Mouse (Mus musculus): Measurements from ENCODE around the gene Pfkl.
"Not testable (repeated sequence)": the region's sequence is repeated elsewhere in the genome, so short reads cannot be mapped to it uniquely, and the experiment has no call there.

The Pfkl gene

GRCm38 (mm10) chr10:78009945-78010293 lies at the start of gene Pfkl:
Gene Pfkl, minus strand, starts transcription at chr10:78010083.
- DNase-seq (ENCODE audit: low spot score in 2 of 2) = no peak

- DNase-seq (ENCODE audit: low spot score in 2 of 2) = no peak
Observed at GRCm38 (mm10) chr10:78057056-78057455, 47.2 kb upstream of the Pfkl start.

DNA sequence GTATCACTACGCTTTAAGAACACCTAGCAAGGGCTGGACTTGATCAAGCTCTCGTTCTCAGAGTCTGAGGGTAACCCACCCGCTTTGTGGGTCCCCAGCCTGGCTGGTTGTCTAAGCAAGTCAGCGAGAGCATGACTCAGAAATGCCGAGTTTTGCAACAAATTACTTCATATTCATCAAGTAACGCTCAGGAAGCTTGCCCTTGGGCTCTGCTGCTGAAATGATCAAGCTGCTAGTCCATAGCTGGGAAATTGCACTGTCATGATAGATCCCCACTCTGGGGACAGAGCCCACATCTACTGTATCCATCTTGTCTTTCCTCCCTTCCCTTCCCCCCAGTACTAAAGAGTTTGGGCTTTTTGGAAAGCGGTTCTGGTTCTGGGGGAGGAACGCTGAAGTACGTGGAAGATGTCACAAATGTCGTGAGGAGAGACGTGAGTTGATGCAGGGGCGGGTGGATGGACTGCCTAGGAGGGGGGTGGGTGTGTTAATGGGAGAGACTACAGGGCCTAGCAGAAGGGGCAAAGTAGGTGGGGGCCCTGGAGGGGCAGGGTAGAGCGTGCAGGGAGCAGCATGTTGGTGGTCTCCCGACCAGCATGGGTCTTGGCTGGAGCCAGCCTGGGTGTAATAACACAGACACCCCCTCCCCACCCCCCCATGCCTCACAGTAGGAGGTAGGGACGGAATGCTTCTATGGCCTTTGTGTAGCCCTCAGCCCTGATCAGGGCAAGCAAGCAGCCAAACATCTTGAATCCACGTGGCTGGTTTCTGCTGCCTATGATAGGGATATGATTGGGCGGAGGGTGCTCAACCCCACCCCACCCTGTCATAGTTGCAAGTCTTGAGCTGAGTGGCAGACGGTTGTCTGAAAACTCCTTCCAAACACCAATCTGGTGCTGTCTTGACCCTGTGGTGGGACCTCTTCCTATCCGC lies 45.0 kb upstream of the Pfkl start:
- DNase-seq (ENCODE audit: low spot score in 2 of 2) = no peak

DNA sequence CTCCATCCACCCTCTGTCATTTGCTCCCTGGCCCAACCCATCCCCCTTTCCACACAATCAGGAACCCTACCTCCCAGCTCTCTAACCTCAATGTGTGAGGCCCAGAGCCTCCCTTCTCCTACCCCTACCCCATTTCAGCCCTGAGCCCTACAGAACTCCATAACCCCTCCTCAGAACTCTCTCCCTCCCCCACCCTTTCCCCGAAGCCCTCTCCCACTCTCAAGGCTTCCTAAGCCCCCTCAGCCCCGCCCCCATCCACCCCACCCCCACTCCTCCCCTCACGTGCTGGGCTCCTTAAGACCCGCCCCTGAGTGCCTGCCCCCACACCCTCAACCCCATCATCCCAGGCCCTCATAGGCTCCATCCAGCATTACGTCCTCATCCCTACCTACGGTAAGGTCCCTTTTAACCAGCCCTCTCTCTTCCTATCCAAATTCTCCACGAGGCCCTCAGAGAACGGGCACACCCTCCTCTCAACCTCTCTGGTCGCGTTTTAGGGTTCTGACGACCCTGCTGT lies 39.7 kb upstream of the Pfkl start:
- DNase-seq (ENCODE audit: low spot score in 2 of 2) = no peak

GRCm38 (mm10) chr10:78048061-78048730 lies 38.3 kb upstream of the Pfkl start:
- no peak for DNase-seq (ENCODE audit: low spot score in 2 of 2)

DNA sequence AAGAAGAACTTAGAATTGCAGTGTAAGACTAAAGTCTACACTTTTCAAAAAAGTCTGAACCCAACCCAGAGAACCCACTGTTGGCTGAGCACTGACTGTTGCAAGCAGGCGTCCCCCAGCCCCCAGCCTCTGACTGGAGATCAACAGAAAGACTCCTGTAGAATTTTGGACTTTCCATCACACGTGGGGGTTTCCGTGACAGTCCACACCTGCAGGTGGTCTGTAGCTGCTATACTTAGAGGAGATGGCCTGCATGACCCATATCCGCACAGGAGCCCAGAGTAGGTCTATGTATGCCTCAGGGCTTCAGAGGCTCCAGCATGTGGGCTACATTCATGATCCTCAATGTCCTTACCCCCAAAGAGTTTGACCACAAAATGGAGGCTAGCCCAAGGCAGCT lies 36.5 kb upstream of the Pfkl start:
- DNase-seq (ENCODE audit: low spot score in 2 of 2) = no peak

GRCm38 (mm10) chr10:78044531-78044930 lies 34.6 kb upstream of the Pfkl start:
- DNase-seq (ENCODE audit: low spot score in 2 of 2) = no peak

DNA sequence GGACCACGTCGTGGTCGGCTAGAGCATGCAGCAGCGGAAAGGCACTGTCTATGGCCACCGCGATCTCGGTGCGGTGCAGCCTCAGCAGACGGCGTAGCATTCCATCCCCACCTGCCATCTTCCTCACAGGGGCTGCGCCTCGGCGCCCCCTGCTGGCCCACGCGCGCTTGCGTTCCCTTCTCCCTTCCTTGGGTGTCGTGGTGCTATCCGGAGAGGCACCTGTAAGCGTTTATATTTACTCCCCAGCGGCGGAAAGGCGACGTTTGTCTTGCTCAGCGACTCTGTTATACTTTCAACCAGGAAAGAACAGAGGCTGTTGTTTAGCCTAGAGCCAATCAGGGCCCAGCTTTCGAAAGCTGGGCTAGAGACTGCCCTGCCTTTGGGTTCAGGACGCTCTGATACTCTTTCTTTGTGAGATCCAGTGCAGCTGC lies 33.5 kb upstream of the Pfkl start, which contains the start of gene Aire:
Aire (minus strand) TSS at position 205 of the 431 bp plus-strand sequence.
- peak; percentile 12 to 26 for DNase-seq (ENCODE audit: low spot score in 2 of 2)

DNA sequence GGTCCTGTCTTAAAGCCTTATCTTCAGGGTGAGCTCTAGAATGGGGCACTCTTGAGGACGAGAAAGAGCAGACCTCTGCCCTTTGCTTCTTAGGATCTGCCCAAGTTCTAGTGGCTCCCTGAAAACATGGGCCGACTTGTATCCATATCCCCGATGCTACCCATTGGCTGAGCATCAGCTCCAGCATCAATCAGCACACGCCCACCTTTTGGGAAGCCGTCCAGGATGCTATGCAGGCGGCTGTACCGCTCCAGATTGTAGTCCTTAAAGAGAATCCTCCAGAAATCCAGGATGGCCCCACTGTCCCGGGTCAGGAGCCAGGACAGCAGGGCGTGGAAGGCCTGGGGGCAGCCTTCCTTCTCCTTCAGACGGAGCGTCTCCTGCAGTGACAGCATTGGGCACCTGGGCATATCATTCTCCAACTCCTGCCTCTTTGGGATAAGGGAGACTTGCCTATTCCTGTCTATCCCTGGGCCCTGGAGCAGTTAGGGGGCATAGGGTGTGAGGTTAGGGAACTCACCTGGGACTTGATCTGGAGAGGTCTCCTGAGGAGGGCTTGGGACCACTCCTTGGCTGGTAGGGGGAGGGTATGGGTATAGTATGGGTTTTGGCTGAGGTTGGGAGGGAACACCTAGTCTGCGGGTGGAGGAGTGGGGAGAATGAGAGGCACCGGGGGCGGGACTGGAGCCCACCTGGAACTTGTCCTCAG lies 33.0 kb upstream of the Pfkl start:
- DNase-seq (ENCODE audit: low spot score in 2 of 2) = peak in 1 of 2 experiments; percentile 20

GRCm38 (mm10) chr10:78042096-78042495 lies 32.2 kb upstream of the Pfkl start:
- DNase-seq (ENCODE audit: low spot score in 2 of 2) = no peak

DNA sequence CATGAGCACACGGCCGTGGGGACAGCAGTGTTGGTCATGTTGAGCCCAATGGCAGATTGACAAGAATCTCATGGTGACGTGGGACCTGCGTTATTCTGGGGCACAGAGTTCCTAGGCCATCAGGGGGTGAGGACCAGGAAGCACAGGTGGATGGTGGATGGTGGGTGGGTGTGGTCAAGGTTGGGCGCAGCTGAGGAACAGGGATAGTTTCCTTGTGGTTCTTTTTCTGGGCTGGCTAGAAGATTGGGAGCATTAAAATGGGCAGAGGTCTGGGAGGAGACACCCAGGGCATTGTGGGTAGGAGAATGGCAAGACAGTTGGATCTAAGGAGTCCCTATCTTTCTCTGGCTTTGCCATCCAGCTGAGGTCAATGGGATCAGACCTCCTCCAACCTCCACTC lies 31.8 kb upstream of the Pfkl start, which contains the start of gene Dnmt3l:
Dnmt3l (plus strand) TSS at position 301 of the 400 bp plus-strand sequence.
- DNase-seq (ENCODE audit: low spot score in 2 of 2) = no peak

DNA sequence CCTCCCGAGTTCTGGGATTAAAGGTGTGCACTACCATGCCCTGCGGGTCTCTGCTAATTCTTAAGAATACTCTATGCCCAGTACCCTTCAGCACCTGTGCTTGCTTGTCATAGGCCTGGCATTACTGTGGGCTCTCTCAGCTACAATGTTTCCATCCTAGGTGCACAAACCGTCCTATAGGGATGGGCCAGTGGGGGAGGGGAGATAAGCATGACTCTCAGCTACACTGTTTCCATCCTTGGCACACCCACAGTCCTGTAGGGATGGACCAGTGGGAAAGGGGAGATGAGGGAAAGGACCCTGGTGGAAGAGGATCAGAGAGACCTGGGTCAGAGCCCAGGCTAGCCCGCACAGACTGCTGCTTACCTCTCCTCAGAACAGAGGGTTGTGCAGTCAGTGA lies 27.3 kb upstream of the Pfkl start:
- no peak for DNase-seq (ENCODE audit: low spot score in 2 of 2)

- DNase-seq (ENCODE audit: low spot score in 2 of 2) = no peak
Observed at GRCm38 (mm10) chr10:78031987-78032386, 22.1 kb upstream of the Pfkl start.

- no peak for DNase-seq (ENCODE audit: low spot score in 2 of 2)
Observed at GRCm38 (mm10) chr10:78029080-78029479, 19.2 kb upstream of the Pfkl start.

GRCm38 (mm10) chr10:78028129-78028528 lies 18.2 kb upstream of the Pfkl start:
- DNase-seq (ENCODE audit: low spot score in 2 of 2) = peak in 1 of 2 experiments; percentile 59

DNA sequence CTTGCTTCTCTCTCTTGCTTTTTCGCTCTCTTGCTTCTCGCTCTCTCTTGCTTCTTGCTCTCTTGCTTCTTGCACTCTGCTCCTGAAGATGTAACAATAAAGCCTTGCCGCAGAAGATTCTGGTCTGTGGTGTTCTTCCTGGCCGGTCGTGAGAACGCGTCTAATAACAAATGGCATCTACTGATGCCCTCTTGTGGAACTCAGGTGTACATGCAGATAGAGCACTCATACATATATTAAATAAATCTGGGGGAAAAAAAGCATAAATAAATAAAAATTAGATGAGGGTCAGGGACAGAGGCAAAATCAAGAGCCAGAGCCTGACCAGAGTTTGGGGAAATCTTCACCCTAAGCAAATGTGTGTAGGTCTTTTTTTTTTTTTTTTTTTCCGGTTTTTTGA lies 15.6 kb upstream of the Pfkl start:
- DNase-seq (ENCODE audit: low spot score in 2 of 2) = not testable (repeated sequence)

DNA sequence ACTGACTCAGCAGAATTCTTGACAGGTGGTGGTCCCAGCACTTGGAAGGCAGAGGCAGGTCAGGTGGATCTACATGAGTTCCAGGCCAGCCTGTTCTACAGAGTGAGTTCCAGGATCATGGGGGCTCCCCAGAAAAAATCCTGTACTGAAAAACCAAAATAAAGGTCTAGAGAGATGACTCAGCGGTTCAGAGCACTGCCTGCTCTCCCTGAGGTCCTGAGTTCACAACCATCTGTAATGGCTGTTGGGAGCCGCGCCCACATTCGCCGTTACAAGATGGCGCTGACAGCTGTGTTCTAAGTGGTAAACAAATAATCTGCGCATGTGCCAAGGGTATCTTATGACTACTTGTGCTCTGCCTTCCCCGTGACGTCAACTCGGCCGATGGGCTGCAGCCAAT lies 10.1 kb upstream of the Pfkl start:
- not testable (repeated sequence) for DNase-seq (ENCODE audit: low spot score in 2 of 2)

DNA sequence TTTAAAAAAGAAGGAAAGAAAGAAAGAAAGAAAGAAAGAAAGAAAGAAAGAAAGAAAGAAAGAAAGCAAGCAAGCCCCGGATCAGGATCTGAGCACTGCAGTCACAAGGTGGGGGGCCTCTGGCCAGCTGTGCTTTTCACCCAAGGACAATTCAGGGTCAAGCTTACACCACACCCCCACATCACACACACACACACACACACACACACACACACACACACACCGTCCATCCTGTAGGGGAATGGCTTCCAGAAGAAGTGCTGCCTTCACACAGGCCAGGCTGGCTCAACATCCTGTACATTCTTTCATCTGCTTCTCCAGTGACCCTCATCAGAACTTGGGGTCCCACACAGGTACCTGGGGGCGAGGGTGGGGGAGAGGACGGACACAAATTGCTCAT lies 9.4 kb upstream of the Pfkl start:
- no peak for DNase-seq (ENCODE audit: low spot score in 2 of 2)

- peak in 1 of 2 experiments; percentile 66 for DNase-seq (ENCODE audit: low spot score in 2 of 2)
Observed at GRCm38 (mm10) chr10:78018797-78019203, 8.9 kb upstream of the Pfkl start.

DNA sequence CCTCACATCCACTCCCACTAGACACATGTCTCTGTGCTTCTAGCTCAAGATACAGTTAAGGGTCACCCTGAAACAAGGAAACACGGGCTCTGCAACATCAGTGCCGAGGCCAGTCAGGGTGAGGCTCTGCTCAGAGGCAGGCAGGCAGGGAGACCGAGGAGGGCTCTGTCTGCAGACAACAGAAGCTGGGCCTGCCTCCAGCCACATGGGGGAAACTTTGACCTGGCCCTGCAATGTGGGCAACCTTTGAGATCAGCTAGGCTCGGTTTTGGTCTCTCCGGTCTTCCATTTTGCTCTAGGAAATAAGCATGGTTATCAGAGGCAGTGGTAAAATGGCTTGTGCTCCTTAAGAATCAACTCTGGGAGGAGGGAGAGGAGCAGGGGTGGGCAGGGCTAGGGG lies 6.5 kb upstream of the Pfkl start:
- DNase-seq (ENCODE audit: low spot score in 2 of 2) = no peak

- no peak for DNase-seq (ENCODE audit: low spot score in 2 of 2)
Observed at GRCm38 (mm10) chr10:78015489-78015888, 5.6 kb upstream of the Pfkl start.

All from frontal cortex, postnatal 14 days (tissue).